Mouse (Mus musculus): Measurements from ENCODE around the gene Magi1. TPM values are rescaled to one million over a fixed set of nuclear protein-coding genes. Genes with fewer than 3 reads are reported as not detected.

Gene Magi1
- polyA plus RNA-seq, 1 experiment from 2014 or later = 12.0 TPM

GRCm38 (mm10) chr6:93968721-93969120, 315.0 kb downstream of the Magi1 start:
- DNase-seq (ENCODE audit: low spot score) = peak; percentile 30
- H3K9me3 ChIP-seq (replicated peaks; ENCODE audit: control insufficient read depth, low read length) = no peaks in the 10 kb centered on the region
- H3K27me3 ChIP-seq (ENCODE audit: control insufficient read depth, insufficient read depth, low read length) = no peaks in the 10 kb centered on the region
- no peak overlapping the region for H3K4me2 ChIP-seq (ENCODE audit: low read depth, low read length)
- H3K9ac ChIP-seq (replicated peaks; ENCODE audit: low read length) = no peak overlapping the region
- H3K36me3 ChIP-seq (replicated peaks; ENCODE audit: control insufficient read depth, insufficient read depth, low read depth, low read length) = no peaks in the 10 kb centered on the region
- 47% methylated on average over 2 of the region's 2 CpGs for WGBS
- H3K27ac ChIP-seq (replicated peaks; ENCODE audit: low read depth, low read length) = no peak overlapping the region
- ATAC-seq (replicated peaks; ENCODE audit: insufficient number of reproducible peaks, low FRiP score, low TSS enrichment, low read depth) = no peak
- H3K4me3 ChIP-seq (ENCODE audit: low read depth, low read length) = no peak overlapping the region
- no peaks in the 10 kb centered on the region for H3K4me1 ChIP-seq (ENCODE audit: control insufficient read depth, insufficient read depth, low read length)

GRCm38 (mm10) chr6:93962757-93963336, 320.9 kb downstream of the Magi1 start:
- ATAC-seq (replicated peaks; ENCODE audit: insufficient number of reproducible peaks, low FRiP score, low TSS enrichment, low read depth) (no peak), DNase-seq (ENCODE audit: low spot score) (no peak)
- no peak overlapping the region for H3K4me2 ChIP-seq (ENCODE audit: low read depth, low read length)
- no peaks in the 10 kb centered on the region for H3K9me3 ChIP-seq (replicated peaks; ENCODE audit: control insufficient read depth, low read length)
- no peaks in the 10 kb centered on the region for H3K27me3 ChIP-seq (ENCODE audit: control insufficient read depth, insufficient read depth, low read length)
- H3K36me3 ChIP-seq (replicated peaks; ENCODE audit: control insufficient read depth, insufficient read depth, low read depth, low read length) = no peaks in the 10 kb centered on the region
- no peak overlapping the region for H3K27ac ChIP-seq (replicated peaks; ENCODE audit: low read depth, low read length)
- H3K4me3 ChIP-seq (ENCODE audit: low read depth, low read length) = no peak overlapping the region
- no peak overlapping the region for H3K9ac ChIP-seq (replicated peaks; ENCODE audit: low read length)
- 84% methylated on average over 5 of the region's 5 CpGs for WGBS
- no peaks in the 10 kb centered on the region for H3K4me1 ChIP-seq (ENCODE audit: control insufficient read depth, insufficient read depth, low read length)

DNA sequence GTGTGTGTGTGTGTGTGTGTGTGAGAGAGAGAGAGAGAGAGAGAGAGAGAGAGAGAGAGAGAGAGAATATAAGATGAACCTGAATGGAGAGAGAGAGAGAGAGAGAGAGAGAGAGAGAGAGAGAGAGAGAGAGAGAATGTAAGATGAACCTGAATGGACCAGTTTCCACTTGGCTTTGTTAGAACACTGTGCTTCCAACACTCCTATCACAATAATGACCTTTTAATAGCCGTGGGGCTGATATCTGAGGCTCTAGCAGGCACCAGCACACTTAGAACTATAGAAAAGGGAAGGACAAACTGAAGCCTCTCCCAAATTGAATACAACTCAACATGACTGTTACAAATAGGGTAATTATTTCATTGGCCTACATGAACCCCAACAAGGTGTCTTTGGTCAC, 321.9 kb downstream of the Magi1 start:
- no peak overlapping the region for H3K27ac ChIP-seq (replicated peaks; ENCODE audit: low read depth, low read length)
- no peaks in the 10 kb centered on the region for H3K4me1 ChIP-seq (ENCODE audit: control insufficient read depth, insufficient read depth, low read length)
- no peak overlapping the region for H3K9ac ChIP-seq (replicated peaks; ENCODE audit: low read length)
- H3K4me2 ChIP-seq (ENCODE audit: low read depth, low read length) = no peak overlapping the region
- no peak overlapping the region for H3K4me3 ChIP-seq (ENCODE audit: low read depth, low read length)
- no peaks in the 10 kb centered on the region for H3K36me3 ChIP-seq (replicated peaks; ENCODE audit: control insufficient read depth, insufficient read depth, low read depth, low read length)
- DNase-seq (ENCODE audit: low spot score) (no peak), ATAC-seq (replicated peaks; ENCODE audit: insufficient number of reproducible peaks, low FRiP score, low TSS enrichment, low read depth) (no peak)
- no peaks in the 10 kb centered on the region for H3K9me3 ChIP-seq (replicated peaks; ENCODE audit: control insufficient read depth, low read length)
- WGBS = 80% methylated on average over 1 of the region's 1 CpGs
- no peaks in the 10 kb centered on the region for H3K27me3 ChIP-seq (ENCODE audit: control insufficient read depth, insufficient read depth, low read length)

- Histone ChIP-seq H3K27ac (replicated peaks; ENCODE audit: low read depth, low read length) (no peak overlapping the region), H3K9me3 (replicated peaks; ENCODE audit: control insufficient read depth, low read length) (no peaks in the 10 kb centered on the region), H3K36me3 (replicated peaks; ENCODE audit: control insufficient read depth, insufficient read depth, low read depth, low read length) (no peaks in the 10 kb centered on the region), H3K9ac (replicated peaks; ENCODE audit: low read length) (no peak overlapping the region), H3K4me1 (ENCODE audit: control insufficient read depth, insufficient read depth, low read length) (no peaks in the 10 kb centered on the region; the same call in 1 of the 2 replicates), H3K4me3 (ENCODE audit: low read depth, low read length) (no peak overlapping the region), H3K27me3 (ENCODE audit: control insufficient read depth, insufficient read depth, low read length) (no peaks in the 10 kb centered on the region), H3K4me2 (ENCODE audit: low read depth, low read length) (no peak overlapping the region)
- WGBS = 55% methylated on average over 2 of the region's 2 CpGs
- no peak for DNase-seq (ENCODE audit: low spot score)
- ATAC-seq (replicated peaks; ENCODE audit: insufficient number of reproducible peaks, low FRiP score, low TSS enrichment, low read depth) = no peak
These were observed 326.5 kb downstream of the Magi1 start for GRCm38 (mm10) chr6:93957172-93957571.

GRCm38 (mm10) chr6:93946612-93947011, 337.1 kb downstream of the Magi1 start:
- H3K36me3 ChIP-seq (replicated peaks; ENCODE audit: control insufficient read depth, insufficient read depth, low read depth, low read length) = no peaks in the 10 kb centered on the region
- no peak overlapping the region for H3K4me2 ChIP-seq (ENCODE audit: low read depth, low read length)
- no peak overlapping the region for H3K9ac ChIP-seq (replicated peaks; ENCODE audit: low read length)
- no peak for DNase-seq (ENCODE audit: low spot score)
- 80% methylated on average over 2 of the region's 2 CpGs for WGBS
- no peaks in the 10 kb centered on the region for H3K4me1 ChIP-seq (ENCODE audit: control insufficient read depth, insufficient read depth, low read length)
- no peaks in the 10 kb centered on the region for H3K27me3 ChIP-seq (ENCODE audit: control insufficient read depth, insufficient read depth, low read length)
- no peak for ATAC-seq (replicated peaks; ENCODE audit: insufficient number of reproducible peaks, low FRiP score, low TSS enrichment, low read depth)
- no peak overlapping the region for H3K4me3 ChIP-seq (ENCODE audit: low read depth, low read length)
- H3K27ac ChIP-seq (replicated peaks; ENCODE audit: low read depth, low read length) = no peak overlapping the region
- H3K9me3 ChIP-seq (replicated peaks; ENCODE audit: control insufficient read depth, low read length) = no peaks in the 10 kb centered on the region

DNA sequence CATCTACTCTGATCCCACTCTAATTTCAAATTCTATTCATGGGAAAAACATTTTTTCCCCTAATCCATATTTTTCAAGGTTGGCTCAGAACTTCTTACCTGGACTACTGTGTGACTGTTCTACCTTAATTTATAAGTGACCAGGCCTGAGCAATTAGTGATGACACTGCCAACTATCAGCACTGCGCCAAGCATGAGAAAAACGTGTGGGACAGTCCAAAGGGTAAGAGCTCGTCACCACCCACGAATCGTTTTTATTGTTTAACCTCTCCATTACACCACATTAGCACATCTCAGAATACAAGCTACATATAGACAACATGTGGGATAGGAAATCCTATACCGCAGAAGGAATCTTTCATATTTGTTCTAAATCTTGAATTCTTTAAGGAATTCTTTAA, 347.4 kb downstream of the Magi1 start:
- no peaks in the 10 kb centered on the region; the same call in 1 of the 2 replicates for H3K4me1 ChIP-seq (ENCODE audit: control insufficient read depth, insufficient read depth, low read length)
- ATAC-seq (replicated peaks; ENCODE audit: insufficient number of reproducible peaks, low FRiP score, low TSS enrichment, low read depth) (no peak), DNase-seq (ENCODE audit: low spot score) (no peak)
- H3K4me3 ChIP-seq (ENCODE audit: low read depth, low read length) = no peak overlapping the region
- whole genome bisulfite sequencing = 87% methylated on average over 6 of the region's 6 CpGs
- no peak overlapping the region for H3K4me2 ChIP-seq (ENCODE audit: low read depth, low read length)
- H3K9me3 ChIP-seq (replicated peaks; ENCODE audit: control insufficient read depth, low read length) = no peaks in the 10 kb centered on the region
- H3K36me3 ChIP-seq (replicated peaks; ENCODE audit: control insufficient read depth, insufficient read depth, low read depth, low read length) = no peaks in the 10 kb centered on the region
- H3K27me3 ChIP-seq (ENCODE audit: control insufficient read depth, insufficient read depth, low read length) = no peaks in the 10 kb centered on the region
- no peak overlapping the region for H3K9ac ChIP-seq (replicated peaks; ENCODE audit: low read length)
- H3K27ac ChIP-seq (replicated peaks; ENCODE audit: low read depth, low read length) = no peak overlapping the region

DNA sequence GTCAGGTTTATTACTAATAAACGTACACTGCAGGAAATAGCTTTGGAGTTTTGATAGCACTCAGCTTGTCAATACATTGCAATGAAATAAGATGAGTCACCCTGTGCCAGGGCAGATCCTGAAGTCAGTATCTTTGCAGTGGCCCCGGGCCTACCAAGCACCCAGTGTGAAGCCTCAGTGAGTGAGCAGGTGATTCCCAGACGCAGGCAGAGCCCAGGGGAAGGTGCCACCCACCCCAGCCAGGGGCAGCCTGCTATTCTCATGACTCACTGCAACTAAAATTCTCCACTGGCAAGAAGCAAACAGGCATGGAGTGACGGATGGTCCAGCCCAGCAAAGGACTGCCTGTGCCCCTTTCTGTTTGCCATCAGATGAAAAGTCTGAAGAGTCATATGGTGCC, 347.9 kb downstream of the Magi1 start:
- Histone ChIP-seq H3K4me3 (ENCODE audit: low read depth, low read length) (no peak overlapping the region), H3K27me3 (ENCODE audit: control insufficient read depth, insufficient read depth, low read length) (no peaks in the 10 kb centered on the region), H3K4me2 (ENCODE audit: low read depth, low read length) (no peak overlapping the region), H3K9ac (replicated peaks; ENCODE audit: low read length) (no peak overlapping the region), H3K36me3 (replicated peaks; ENCODE audit: control insufficient read depth, insufficient read depth, low read depth, low read length) (no peaks in the 10 kb centered on the region), H3K27ac (replicated peaks; ENCODE audit: low read depth, low read length) (no peak overlapping the region), H3K9me3 (replicated peaks; ENCODE audit: control insufficient read depth, low read length) (no peaks in the 10 kb centered on the region), H3K4me1 (ENCODE audit: control insufficient read depth, insufficient read depth, low read length) (no peaks in the 10 kb centered on the region; the same call in 1 of the 2 replicates)
- 82% methylated on average over 4 of the region's 4 CpGs for WGBS
- DNase-seq (ENCODE audit: low spot score) = no peak
- no peak for ATAC-seq (replicated peaks; ENCODE audit: insufficient number of reproducible peaks, low FRiP score, low TSS enrichment, low read depth)

DNA sequence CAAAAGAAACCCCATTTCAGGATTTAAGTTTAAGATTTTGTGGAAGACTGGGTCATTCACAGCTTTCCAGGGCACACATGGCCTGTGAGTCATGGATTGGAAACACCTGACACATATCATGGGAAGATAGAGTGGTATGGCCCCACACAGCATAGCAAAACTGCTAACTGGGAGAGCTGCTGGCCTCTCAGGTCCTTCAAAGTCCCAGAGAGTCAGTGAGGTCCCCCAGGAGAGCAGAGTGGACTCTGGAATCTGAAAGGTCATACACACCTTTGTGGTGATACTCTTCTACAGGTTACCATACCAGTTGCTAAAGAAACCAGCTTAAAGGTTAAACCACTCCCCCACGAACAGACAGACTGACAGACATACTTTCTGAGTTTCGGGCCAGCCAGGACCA, 349.0 kb downstream of the Magi1 start:
- no peak for ATAC-seq (replicated peaks; ENCODE audit: insufficient number of reproducible peaks, low FRiP score, low TSS enrichment, low read depth)
- Histone ChIP-seq H3K4me2 (ENCODE audit: low read depth, low read length) (no peak overlapping the region), H3K9ac (replicated peaks; ENCODE audit: low read length) (no peak overlapping the region), H3K27me3 (ENCODE audit: control insufficient read depth, insufficient read depth, low read length) (no peaks in the 10 kb centered on the region), H3K36me3 (replicated peaks; ENCODE audit: control insufficient read depth, insufficient read depth, low read depth, low read length) (no peaks in the 10 kb centered on the region), H3K4me1 (ENCODE audit: control insufficient read depth, insufficient read depth, low read length) (no peaks in the 10 kb centered on the region), H3K27ac (replicated peaks; ENCODE audit: low read depth, low read length) (no peak overlapping the region), H3K9me3 (replicated peaks; ENCODE audit: control insufficient read depth, low read length) (no peaks in the 10 kb centered on the region), H3K4me3 (ENCODE audit: low read depth, low read length) (no peak overlapping the region)
- DNase-seq (ENCODE audit: low spot score) = no peak
- WGBS = 82% methylated on average over 2 of the region's 2 CpGs
